Mouse (Mus musculus) hematopoietic stem cell, adult 5-6 weeks (primary cell): ENCODE results near the gene Vmn1r41. TPM values are rescaled to one million over a fixed set of nuclear protein-coding genes. Genes with fewer than 3 reads are reported as not detected.

Experiments used
- ATAC-seq, 2 experiments: fragments of 125-278 bp in 1 of 2; replicated peaks in 1 of 2; 2 replicates each; pipeline ENCODE4 v1.8.0; 2016 to 2017; ENCODE audit warnings: inconsistent platforms in 2 of 2, mild to moderate bottlenecking in 2 of 2, moderate number of reproducible peaks in 2 of 2, low read depth in 1 of 2, moderate TSS enrichment in 1 of 2; ENCODE audit not compliant: low FRiP score in 2 of 2, poor library complexity in 2 of 2, severe bottlenecking in 2 of 2, insufficient read depth in 1 of 2, low TSS enrichment in 1 of 2
- total RNA-seq: library from RNA; stranded (forward); fragments of 172-1452, 232-1000 nt; gene quantifications from 2 replicates; pipeline ENCODE4 v1.2.3, GENCODE M21; 2017

Vmn1r41 gene
- not detected in 2 replicates for total RNA-seq

GRCm38 (mm10) chr6:89740466-89740865 lies at the start of gene Vmn1r41:
TSS of gene Vmn1r41 (plus strand) at chr6:89740766.
- no peak for ATAC-seq

DNA sequence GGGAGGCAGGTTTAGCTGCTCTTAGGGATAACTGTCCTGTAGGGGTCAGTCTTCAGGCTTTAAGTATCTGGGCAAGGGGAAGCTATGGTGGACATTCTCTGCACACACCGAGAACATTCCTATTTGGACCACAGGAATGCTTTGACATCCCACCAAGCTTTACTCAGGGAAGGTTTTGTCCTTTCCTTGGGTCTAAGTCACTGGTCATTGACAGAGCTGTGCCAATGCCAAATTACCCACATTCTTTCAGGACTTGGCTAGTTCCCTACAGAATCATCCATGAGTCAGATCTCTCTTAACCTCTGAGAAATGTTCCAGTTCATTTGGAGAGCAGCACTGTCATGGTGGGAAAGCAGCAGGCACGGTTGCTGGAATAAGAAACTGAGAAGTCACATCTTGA lies 33.9 kb upstream of the Vmn1r41 start:
- ATAC-seq = no peak

GRCm38 (mm10) chr6:89707240-89707639 lies 33.3 kb upstream of the Vmn1r41 start, which contains the start of gene Vmn1r40:
TSS of gene Vmn1r40 (plus strand) at chr6:89707540.
- ATAC-seq = no peak

GRCm38 (mm10) chr6:89718051-89718450 lies 22.5 kb upstream of the Vmn1r41 start:
- ATAC-seq = no peak

- no peak for ATAC-seq
Observed at GRCm38 (mm10) chr6:89742811-89743210, 2.2 kb downstream of the Vmn1r41 start.

- no peak for ATAC-seq
Observed at GRCm38 (mm10) chr6:89790231-89790630, 49.7 kb downstream of the Vmn1r41 start.

Other genes with a start within 250 kb of the Vmn1r41 start
- 10.4 and 19.8 TPM in 2 replicates for gene Chchd6, start 145.1 kb upstream of the Vmn1r41 start, total RNA-seq
- 16.1 and 26.5 TPM in 2 replicates for gene Txnrd3, start 96.8 kb upstream of the Vmn1r41 start, total RNA-seq
- gene Vmn1r40, start 33.2 kb upstream of the Vmn1r41 start, total RNA-seq = not detected in 2 replicates
- not detected in 2 replicates for gene Vmn1r42, start 135.6 kb downstream of the Vmn1r41 start, total RNA-seq
- not detected in 2 replicates for gene Vmn1r43, start 135.6 kb downstream of the Vmn1r41 start, total RNA-seq
- gene Vmn1r44, start 142.9 kb downstream of the Vmn1r41 start, total RNA-seq = not detected in 2 replicates
- gene Vmn1r45, start 199.8 kb downstream of the Vmn1r41 start, total RNA-seq = not detected in 2 replicates
- not detected in 2 replicates for gene Vmn1r46, start 228.5 kb downstream of the Vmn1r41 start, total RNA-seq